Mouse (Mus musculus) midbrain, embryonic 15.5 days (tissue): ENCODE data around the gene Kcnc1. TPM values are rescaled to one million over a fixed set of nuclear protein-coding genes. Genes with fewer than 3 reads are reported as not detected.

ENCODE experiments used
- polyA plus RNA-seq: library from polyadenylated mRNA; unstranded; fragments of >200 nt; fragmentation: Nextera tagmentation; extraction: Ambion mirVana; gene quantifications from 2 replicates; pipeline ENCODE4 v1.2.1, GENCODE M21; 2015

Gene Kcnc1
- polyA plus RNA-seq, 1 experiment from 2014 or later, result 17.0 TPM

Other genes starting within 250 kb of the Kcnc1 start
- gene Abcc8, start 216.5 kb upstream of the Kcnc1 start, polyA plus RNA-seq, result 5.8 and 9.3 TPM in 2 replicates
- gene Ush1c, start 158.0 kb upstream of the Kcnc1 start, polyA plus RNA-seq, result 1.9 and 2.3 TPM in 2 replicates
- gene Otog, start 155.5 kb upstream of the Kcnc1 start, polyA plus RNA-seq, result 0.11 TPM in 1 of 2 replicates, not detected in the other
- 0.09 and 0.14 TPM in 2 replicates for gene Myod1, start 20.0 kb upstream of the Kcnc1 start, polyA plus RNA-seq
- 42.9 and 45.6 TPM in 2 replicates for gene Sergef, start 243.3 kb downstream of the Kcnc1 start, polyA plus RNA-seq